Mouse (Mus musculus) mouse trophoblast stem cell (cell line): ENCODE measurements around the gene Atcay.
"Not testable (repeated sequence)": the region's sequence is repeated elsewhere in the genome, so short reads cannot be mapped to it uniquely, and the experiment has no call there.

Experiments used
- in situ Hi-C, 2 experiments: fragments of 300-500 bp; cut with MseI, MboI; formaldehyde crosslinking; loops; 2 replicates in 1 of 2; 3 replicates in 1 of 2; pipeline ENCODE4 v1.15.1; 2025

Atcay gene

GRCm38 (mm10) chr10:81180946-81181345 is 49.7 kb downstream of the Atcay start:
- in situ Hi-C loops: no loop called here

- in situ Hi-C loops: no loop called here
These were observed 50.9 kb downstream of the Atcay start for GRCm38 (mm10) chr10:81179451-81180342.

GRCm38 (mm10) chr10:81178927-81179326 is 51.7 kb downstream of the Atcay start:
- in situ Hi-C loops: no loop called here

GRCm38 (mm10) chr10:81177958-81178712 is 52.5 kb downstream of the Atcay start:
- in situ Hi-C loops: no loop called here

- in situ Hi-C loops: no loop called here
These were observed 53.1 kb downstream of the Atcay start for GRCm38 (mm10) chr10:81177491-81177925.

- in situ Hi-C loops: no loop called here
These were observed 54.0 kb downstream of the Atcay start, which contains the start of gene Eef2 for GRCm38 (mm10) chr10:81176466-81177271. TSS of gene Eef2 (plus strand) at chr10:81176631.

GRCm38 (mm10) chr10:81175936-81176465 is 54.6 kb downstream of the Atcay start:
- in situ Hi-C loops: no loop called here

- in situ Hi-C loops: not testable (repeated sequence)
These were observed 55.3 kb downstream of the Atcay start for GRCm38 (mm10) chr10:81175345-81175701.

- in situ Hi-C loops: no loop called here
These were observed 55.9 kb downstream of the Atcay start for GRCm38 (mm10) chr10:81174617-81175344.

GRCm38 (mm10) chr10:81173132-81173531 is 57.5 kb downstream of the Atcay start:
- in situ Hi-C loops: no loop called here

GRCm38 (mm10) chr10:81169411-81169900 is 61.2 kb downstream of the Atcay start:
- in situ Hi-C loops: not testable (repeated sequence)

- in situ Hi-C loops: no loop called here
These were observed 62.0 kb downstream of the Atcay start for GRCm38 (mm10) chr10:81168521-81169244.

- in situ Hi-C loops: no loop called here
These were observed 62.6 kb downstream of the Atcay start for GRCm38 (mm10) chr10:81168087-81168431.

GRCm38 (mm10) chr10:81167200-81168086 is 63.2 kb downstream of the Atcay start, which contains the start of gene Pias4:
TSS of gene Pias4 (minus strand) at chr10:81167923.
- in situ Hi-C loops: no loop called here

- in situ Hi-C loops: no loop called here
These were observed 65.5 kb downstream of the Atcay start for GRCm38 (mm10) chr10:81165118-81165517.

- in situ Hi-C loops: no loop called here
These were observed 68.3 kb downstream of the Atcay start for GRCm38 (mm10) chr10:81162318-81162652.

- in situ Hi-C loops: no loop called here
These were observed 68.9 kb downstream of the Atcay start for GRCm38 (mm10) chr10:81161602-81162317.

GRCm38 (mm10) chr10:81154736-81155135 is 75.9 kb downstream of the Atcay start:
- in situ Hi-C loops: no loop called here
